ENCODE assay signal across 11 mouse cellular contexts in the genomic region with DNA sequence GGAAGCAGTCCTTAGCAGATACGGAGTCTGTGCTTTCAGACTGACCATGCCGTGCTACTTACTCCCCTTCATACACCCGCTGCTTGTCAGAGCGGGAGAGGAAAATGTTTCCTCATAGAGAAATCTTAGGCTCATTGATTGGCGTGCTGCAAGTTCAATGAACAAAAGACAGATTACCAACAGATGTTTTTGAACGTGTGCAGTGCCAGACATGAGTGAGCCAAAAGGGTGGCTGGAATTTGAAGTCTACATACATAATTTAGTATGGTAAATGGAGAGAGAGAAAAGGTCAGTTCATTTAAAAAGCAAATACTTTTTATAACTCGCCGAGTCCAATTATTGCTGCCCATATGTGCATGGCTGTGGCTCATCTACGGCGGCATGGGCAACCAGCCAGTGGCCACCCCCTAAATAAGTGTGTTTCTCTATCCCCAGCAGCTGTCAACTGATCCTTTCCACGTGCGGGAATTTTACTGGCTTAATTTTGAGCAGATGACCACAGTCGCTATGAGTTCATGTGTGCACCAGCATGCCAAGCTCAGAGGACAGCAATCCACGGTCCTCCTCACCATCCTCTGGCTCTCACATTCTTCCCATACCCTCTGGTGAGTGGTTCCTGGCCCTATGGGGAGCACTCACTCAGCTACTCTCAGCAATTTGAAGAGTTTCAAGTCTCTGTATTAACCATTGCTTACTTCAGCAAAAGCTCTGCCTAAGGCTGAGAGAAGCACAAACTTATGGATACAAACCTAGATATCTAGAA.
DNase-seq lines count a peak whose midpoint lies in the region; ATAC-seq lines count a peak whose summit lies in the region.
"Had no signal": no experiment of that assay in that cellular context is flagged by ENCODE, and none has a peak within 500 bp of the region (broad histone marks: within the 10 kb centered on the region; RNA-seq: fewer than 3 reads in every experiment).

No protein-coding gene starts in this region.

- H3K9me3 ChIP-seq in hindbrain, embryonic 11.5 days (ENCODE audit: control insufficient read depth, low read length): no peaks in the 10 kb centered on the region
- no peaks in the 10 kb centered on the region for H3K9me3 ChIP-seq in lung, embryonic 15.5 days
- H3K9me3 ChIP-seq: G1E; heart, embryonic 10.5 days had no signal

- H3K9ac ChIP-seq in hindbrain, embryonic 11.5 days (ENCODE audit: low read depth, low read length): no peak overlapping the region
- no peak overlapping the region for H3K9ac ChIP-seq in lung, embryonic 15.5 days

- no peaks in the 10 kb centered on the region for H3K27me3 ChIP-seq in hindbrain, embryonic 11.5 days (ENCODE audit: control insufficient read depth, insufficient read depth, low read length)
- H3K27me3 ChIP-seq in lung, embryonic 15.5 days: no peaks in the 10 kb centered on the region

- H3K27ac ChIP-seq in hindbrain, embryonic 11.5 days (ENCODE audit: low read depth, low read length): no peak overlapping the region
- H3K27ac ChIP-seq in lung, embryonic 15.5 days: no peak overlapping the region
- H3K27ac ChIP-seq: heart, embryonic 10.5 days had no signal

- peak; percentile 22 for DNase-seq in right cerebral cortex, postnatal 14 days
- DNase-seq in right cerebral cortex, adult 18-20 months: no peak
- peak; percentile 7 for DNase-seq in hindbrain, embryonic 11.5 days (ENCODE audit: low spot score)
- DNase-seq in retina, postnatal 1 day: peak; percentile 25
- DNase-seq in frontal cortex, adult 2 months (ENCODE audit: extremely low spot score in 1 of 2, low spot score in 1 of 2): no peak
- no peak for DNase-seq in c-Kit-positive CD71-positive TER-119-positive erythroid progenitor cells, embryonic 14.5 days (ENCODE audit: low spot score)
- DNase-seq in frontal cortex, postnatal 36 days (ENCODE audit: low spot score in 2 of 2): no peak
- DNase-seq: kidney, adult 18-20 months had no signal

- H3K4me2 ChIP-seq in hindbrain, embryonic 11.5 days (replicated peaks; ENCODE audit: low read depth, low read length): no peak overlapping the region
- peak overlapping the region; percentile 20; the same call in 1 of the 2 replicates for H3K4me2 ChIP-seq in lung, embryonic 15.5 days

- no peaks in the 10 kb centered on the region for H3K4me1 ChIP-seq in hindbrain, embryonic 11.5 days (replicated peaks; ENCODE audit: control insufficient read depth, insufficient read depth, low read length)
- H3K4me1 ChIP-seq in lung, embryonic 15.5 days: 0 out of 2 replicates have a peak, but pooled peaks cover 8% of the 10 kb centered on the region
- H3K4me1 ChIP-seq: heart, embryonic 10.5 days had no signal

- H3K36me3 ChIP-seq in hindbrain, embryonic 11.5 days (ENCODE audit: control insufficient read depth, insufficient read depth, low read length): no peaks in the 10 kb centered on the region
- H3K36me3 ChIP-seq in lung, embryonic 15.5 days: no peaks in the 10 kb centered on the region
- H3K36me3 ChIP-seq: G1E; heart, embryonic 10.5 days had no signal

- peak; percentile 47; the same call in 1 of the 2 replicates for ATAC-seq in hindbrain, embryonic 11.5 days (ENCODE audit: low FRiP score)
- ATAC-seq in lung, embryonic 15.5 days (ENCODE audit: borderline replicate concordance, extremely low read depth, low FRiP score, low TSS enrichment): peak; percentile 84

- no peak overlapping the region for H3K4me3 ChIP-seq in hindbrain, embryonic 11.5 days (ENCODE audit: low read depth, low read length)
- H3K4me3 ChIP-seq in lung, embryonic 15.5 days: no peak overlapping the region
- H3K4me3 ChIP-seq: heart, embryonic 10.5 days had no signal

- 55% methylated on average over 14 of the region's 14 CpGs for WGBS in hindbrain, embryonic 11.5 days
- WGBS in lung, embryonic 15.5 days: 31% methylated on average over 14 of the region's 14 CpGs

Comparison
In these comparisons a context has a peak if more than half of its experiments do, and no peak if none do; other contexts are left out.
1. DNase-seq: peak in right cerebral cortex, postnatal 14 days (single experiment), hindbrain, embryonic 11.5 days (single experiment) and retina, postnatal 1 day (single experiment); none in right cerebral cortex, adult 18-20 months (single experiment), frontal cortex, adult 2 months (0 of 2), c-Kit-positive CD71-positive TER-119-positive erythroid progenitor cells, embryonic 14.5 days (single experiment) and frontal cortex, postnatal 36 days (0 of 2).